Mouse (Mus musculus): ENCODE data around the gene Ddx42.

DNA sequence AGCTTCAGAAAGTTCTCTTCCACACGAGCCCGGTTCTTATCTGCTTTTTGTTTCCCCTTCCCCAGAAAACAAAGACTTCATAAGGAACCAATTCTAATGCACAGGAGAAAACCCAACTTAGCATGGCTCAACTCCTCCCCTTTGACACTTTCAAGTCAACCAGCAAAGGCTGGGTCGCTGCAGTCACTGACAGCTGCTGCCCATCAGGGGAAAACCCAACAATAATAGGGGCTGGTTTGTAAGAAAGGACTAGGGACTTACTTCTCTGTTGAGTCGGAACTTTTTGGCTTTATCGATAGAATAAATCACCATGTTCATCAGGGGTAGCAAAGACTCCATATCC is 14.6 kb upstream of the Ddx42 start, which contains the start of gene Strada:
- TF ChIP-seq CTCF (IDR thresholded peaks at IDR 0.05; ENCODE audit: borderline replicate concordance, insufficient read depth, low read depth, low read length) (no peak), POLR2A (IDR thresholded peaks at IDR 0.05; ENCODE audit: borderline replicate concordance, insufficient read depth, low read length) (no peak)

Data from cerebellum, adult 2 months (tissue).